Mouse (Mus musculus) forebrain, embryonic 14.5 days (tissue): ENCODE measurements at regions not wholly inside any gene's neighbourhood (a gene's known extent, or its start where the extent isn't known, plus 50 kb on each side); places are given as distances from the start of the nearest gene placed in this dataset.
"Not testable (repeated sequence)": the region's sequence is repeated elsewhere in the genome, so short reads cannot be mapped to it uniquely, and the experiment has no call there.

Experiments
- ATAC-seq: fragments of 200-750 bp; cut with Nextera tagmentation; 2 replicates; pipeline ENCODE4 v1.8.0; 2017; ENCODE audit warnings: mild to moderate bottlenecking, moderate library complexity
- DNase-seq: peaks from one replicate; pipeline ENCODE4 v3.0.0-alpha.2; 2015; ENCODE audit warnings: low spot score
- H3K27ac ChIP-seq: fragments of 300-500 bp; sonication (generic); 2 replicates; pipeline ENCODE4 v1.5.1; 2014; ENCODE audit warnings: low read depth, mild to moderate bottlenecking, control low read depth, low read length, moderate library complexity
- H3K27me3 ChIP-seq: fragments of 300-500 bp; sonication (generic); replicated peaks from 2 replicates; pipeline ENCODE4 v1.6.1; 2014; ENCODE audit warnings: low read length, control low read depth, mixed read lengths; ENCODE audit not compliant: control insufficient read depth, insufficient read depth
- H3K36me3 ChIP-seq: fragments of 300-500 bp; sonication (generic); 2 replicates; pipeline ENCODE4 v1.6.1; 2014; ENCODE audit warnings: low read length, control low read depth; ENCODE audit not compliant: control insufficient read depth, insufficient read depth
- H3K4me1 ChIP-seq: fragments of 300-500 bp; sonication (generic); 2 replicates; pipeline ENCODE4 v1.6.1; 2014; ENCODE audit warnings: antibody characterized with exemption, low read length, control low read depth; ENCODE audit not compliant: control insufficient read depth, insufficient read depth
- H3K4me2 ChIP-seq: fragments of 300-500 bp; sonication (generic); 2 replicates; pipeline ENCODE4 v1.6.1; 2014; ENCODE audit warnings: mild to moderate bottlenecking, control low read depth, low read length
- H3K4me3 ChIP-seq: fragments of 300-500 bp; sonication (generic); 2 replicates; pipeline ENCODE4 v1.5.1; 2014; ENCODE audit warnings: low read depth, low read length, control low read depth
- H3K9ac ChIP-seq: fragments of 300-500 bp; sonication (generic); 2 replicates; pipeline ENCODE4 v1.6.1; 2014; ENCODE audit warnings: mild to moderate bottlenecking, low read length, control low read depth, moderate library complexity
- H3K9me3 ChIP-seq: fragments of 300-500 bp; sonication (generic); replicated peaks from 2 replicates; pipeline ENCODE4 v1.6.1; 2016; ENCODE audit warnings: low read length, control low read depth, mixed read lengths; ENCODE audit not compliant: control insufficient read depth
- WGBS: fragments of 180-500 bp; shearing (Covaris S2); extraction: QIAGEN DNeasy Blood & Tissue Kit; methylation state at CpG from one replicate; pipeline ENCODE4 v1.1.7; 2014; 5-methylcytosine and 5-hydroxymethylcytosine counted together

DNA sequence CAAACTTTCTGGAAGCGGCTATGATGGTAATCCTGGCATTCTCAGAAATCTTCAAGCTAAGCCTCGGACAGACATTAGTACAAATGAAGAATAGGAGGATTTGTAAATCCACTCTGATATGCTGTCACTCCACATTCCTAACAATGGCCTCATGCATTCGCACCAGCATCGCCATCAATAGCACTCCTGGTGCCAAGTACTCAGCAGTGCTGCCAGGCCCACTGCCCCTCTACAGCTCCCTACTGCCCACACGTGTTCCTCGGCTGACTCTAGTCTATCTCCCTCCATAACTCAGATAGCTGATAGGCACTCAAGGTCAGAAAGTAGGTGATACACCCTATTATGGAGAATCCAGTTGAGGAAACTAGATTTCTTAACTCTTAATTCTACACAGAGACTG is 75.7 kb upstream of the Gm12728 start:
- Histone ChIP-seq H3K27ac (no peak overlapping the region), H3K4me1 (no peaks in the 10 kb centered on the region), H3K9me3 (no peaks in the 10 kb centered on the region), H3K4me2 (no peak overlapping the region), H3K4me3 (no peak overlapping the region), H3K9ac (no peak overlapping the region), H3K36me3 (no peaks in the 10 kb centered on the region), H3K27me3 (no peaks in the 10 kb centered on the region)
- ATAC-seq, result no peak
- DNase-seq, result no peak
- 90% methylated on average over 6 of the region's 6 CpGs for WGBS

- Histone ChIP-seq H3K9me3 (no peaks in the 10 kb centered on the region), H3K4me1 (no peaks in the 10 kb centered on the region), H3K36me3 (no peaks in the 10 kb centered on the region), H3K27me3 (no peaks in the 10 kb centered on the region), H3K27ac (no peak overlapping the region), H3K4me3 (no peak overlapping the region), H3K9ac (no peak overlapping the region), H3K4me2 (no peak overlapping the region)
- DNase-seq, result peak; percentile 12
- 68% methylated on average over 5 of the region's 5 CpGs for WGBS
- no peak for ATAC-seq
These were observed 71.6 kb upstream of the Gm12728 start for GRCm38 (mm10) chr4:105718080-105718479.

DNA sequence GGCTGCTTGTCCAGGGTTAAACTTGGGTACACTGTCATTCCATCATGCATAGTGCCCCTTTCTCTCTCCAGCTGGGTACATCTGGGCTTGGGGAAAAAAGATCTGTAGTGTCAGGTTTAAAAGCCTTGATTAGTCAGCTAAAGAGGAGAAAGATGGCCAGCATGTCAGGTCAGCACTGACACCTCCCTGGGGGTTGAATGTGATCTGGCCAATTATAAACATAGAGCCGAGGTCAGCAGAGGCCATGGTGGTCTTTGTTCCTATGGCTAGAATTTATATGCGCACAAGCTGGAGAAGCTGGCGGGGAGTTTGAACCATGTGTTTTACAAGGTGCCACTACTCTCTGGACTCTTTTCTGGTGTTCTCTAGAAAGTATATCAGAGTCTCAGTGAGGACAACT is 61.0 kb upstream of the Gm12728 start:
- Histone ChIP-seq H3K4me2 (no peak overlapping the region), H3K9me3 (no peaks in the 10 kb centered on the region), H3K27me3 (no peaks in the 10 kb centered on the region), H3K27ac (no peak overlapping the region), H3K4me3 (no peak overlapping the region), H3K4me1 (no peaks in the 10 kb centered on the region), H3K9ac (no peak overlapping the region), H3K36me3 (no peaks in the 10 kb centered on the region)
- no peak for ATAC-seq
- no peak for DNase-seq
- WGBS, result 86% methylated on average over 3 of the region's 3 CpGs

DNA sequence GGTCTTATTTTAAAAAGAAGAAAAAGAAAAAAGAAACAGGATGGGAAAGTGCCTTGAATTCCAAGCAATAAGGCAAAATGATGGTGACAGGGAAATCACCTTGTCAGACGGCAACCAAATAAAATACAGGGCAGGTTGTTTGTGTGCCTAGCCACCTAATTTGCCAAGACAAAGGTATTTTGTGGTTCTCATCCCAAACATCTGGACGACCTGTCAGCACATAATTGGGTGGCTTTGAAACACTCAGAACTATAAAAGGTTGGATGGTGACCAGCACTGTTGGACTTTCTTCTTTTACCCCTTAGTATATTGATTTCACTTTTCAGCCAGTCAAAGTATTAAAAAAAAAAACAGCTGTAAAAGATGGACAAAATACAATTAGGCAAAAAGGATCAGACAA is 58.8 kb upstream of the Gm12728 start:
- DNase-seq, result no peak
- no peaks in the 10 kb centered on the region for H3K36me3 ChIP-seq
- no peak for ATAC-seq
- H3K4me2 ChIP-seq, result no peak overlapping the region
- H3K27me3 ChIP-seq, result no peaks in the 10 kb centered on the region
- H3K9ac ChIP-seq, result no peak overlapping the region
- 68% methylated on average over 2 of the region's 2 CpGs for WGBS
- H3K27ac ChIP-seq, result no peak overlapping the region
- H3K9me3 ChIP-seq, result no peaks in the 10 kb centered on the region
- no peaks in the 10 kb centered on the region for H3K4me1 ChIP-seq
- H3K4me3 ChIP-seq, result no peak overlapping the region

- not testable (repeated sequence) for H3K27ac ChIP-seq, H3K27me3 ChIP-seq, DNase-seq
These were observed 54.6 kb upstream of the Gm12728 start for GRCm38 (mm10) chr4:105735116-105735515.

More at GRCm38 (mm10) chr4:105735116-105735515, 54.6 kb upstream of the Gm12728 start:
- not testable (repeated sequence) for H3K4me1 ChIP-seq, ATAC-seq, H3K4me2 ChIP-seq, H3K9me3 ChIP-seq, H3K9ac ChIP-seq, H3K4me3 ChIP-seq, H3K36me3 ChIP-seq
- 87% methylated on average over 6 of the region's 9 CpGs for WGBS
